In genomic region chr14:16573475-16574171, GRCm38 (mm10) we compare ENCODE assay signal across 8 mouse cellular contexts.
DNase-seq lines count a peak whose midpoint lies in the region; ATAC-seq and TF ChIP-seq lines count a peak whose summit lies in the region.

No protein-coding gene starts in this region.

- H3K27me3 ChIP-seq in heart, adult 2 months (ENCODE audit: control insufficient read depth, insufficient read depth, low read length), result no peaks in the 10 kb centered on the region
- peaks cover 21% of the 10 kb centered on the region for H3K27me3 ChIP-seq in hindbrain, embryonic 13.5 days
- peaks cover 12% of the 10 kb centered on the region for H3K27me3 ChIP-seq in liver, embryonic 16.5 days (ENCODE audit: control insufficient read depth, insufficient read depth, low read depth, low read length)

- H3K4me1 ChIP-seq in heart, adult 2 months (ENCODE audit: control insufficient read depth, insufficient read depth, low read length), result peaks cover 7% of the 10 kb centered on the region
- peaks cover 1% of the 10 kb centered on the region; the same call in 1 of the 2 replicates for H3K4me1 ChIP-seq in cortical plate, adult 2 months (ENCODE audit: control insufficient read depth, insufficient read depth, low read length)
- H3K4me1 ChIP-seq in hindbrain, embryonic 13.5 days (replicated peaks), result peaks cover 33% of the 10 kb centered on the region
- H3K4me1 ChIP-seq in liver, embryonic 16.5 days (ENCODE audit: control insufficient read depth, low read depth, low read length), result no peaks in the 10 kb centered on the region

- peak overlapping the region; percentile 92 for H3K27ac ChIP-seq in heart, adult 2 months
- no peak overlapping the region for H3K27ac ChIP-seq in cortical plate, adult 2 months (ENCODE audit: insufficient read depth, low read length)
- H3K27ac ChIP-seq in hindbrain, embryonic 13.5 days, result no peak overlapping the region
- H3K27ac ChIP-seq in liver, embryonic 16.5 days (ENCODE audit: low read length), result no peak overlapping the region

- no peaks in the 10 kb centered on the region for H3K79me2 ChIP-seq in heart, adult 2 months (replicated peaks; ENCODE audit: control insufficient read depth, insufficient read depth, low read length)

- intact Hi-C loops in heart, adult 2 months (cut with DNase I), result loop anchor here (2.0 to 5.0 kb wide), 3 partner anchors 25 to 139 kb away; no protein-coding TSS in a partner anchor
- intact Hi-C loops in heart, postnatal 25 days (cut with DNase I), result loop anchor here (2.0 kb wide), 1 partner anchor 139 kb away; no protein-coding TSS in a partner anchor

- no peak for TF ChIP-seq CTCF in heart, adult 2 months (IDR thresholded peaks at IDR 0.05)
- TF ChIP-seq CTCF in cortical plate, adult 2 months (IDR thresholded peaks at IDR 0.05; ENCODE audit: extremely low read depth, insufficient read depth, low read length), result no peak

- H3K9ac ChIP-seq in heart, adult 2 months (ENCODE audit: low read depth, low read length), result peak overlapping the region; percentile 73
- peak overlapping the region; percentile 77; the same call in 1 of the 2 replicates for H3K9ac ChIP-seq in hindbrain, embryonic 13.5 days
- H3K9ac ChIP-seq in liver, embryonic 16.5 days (ENCODE audit: low read depth, low read length), result no peak overlapping the region

- 49% methylated on average over 6 of the region's 6 CpGs for WGBS in heart, adult 2 months
- WGBS in hindbrain, embryonic 13.5 days, result 32% methylated on average over 6 of the region's 6 CpGs
- 40% methylated on average over 6 of the region's 6 CpGs for WGBS in liver, embryonic 16.5 days (ENCODE audit: insufficient replicate concordance)

- DNase-seq in heart, adult 2 months, result no peak
- no peak for DNase-seq in heart, postnatal 25 days (ENCODE audit: low spot score)
- no peak for DNase-seq in cerebellum, adult 9-11 months
- no peak for DNase-seq in urinary bladder, postnatal 4 days (ENCODE audit: low spot score in 2 of 2)

- ATAC-seq in hindbrain, embryonic 13.5 days (ENCODE audit: low FRiP score), result no peak
- no peak for ATAC-seq in liver, embryonic 16.5 days (ENCODE audit: low read depth)
- ATAC-seq in frontal cortex, adult (ENCODE audit: low TSS enrichment), result no peak

- TF ChIP-seq POLR2A in heart, adult 2 months (IDR thresholded peaks at IDR 0.05; ENCODE audit: insufficient read depth, low read depth, low read length), result no peak
- no peak for TF ChIP-seq POLR2A in cortical plate, adult 2 months (IDR thresholded peaks at IDR 0.05; ENCODE audit: extremely low read depth, insufficient read depth, low read length)

- no peaks in the 10 kb centered on the region; the same call in 1 of the 2 replicates for H3K36me3 ChIP-seq in heart, adult 2 months (ENCODE audit: control insufficient read depth, insufficient read depth, low read length)
- H3K36me3 ChIP-seq in hindbrain, embryonic 13.5 days, result no peaks in the 10 kb centered on the region
- no peaks in the 10 kb centered on the region for H3K36me3 ChIP-seq in liver, embryonic 16.5 days (ENCODE audit: control insufficient read depth, insufficient read depth)

- no peak for TF ChIP-seq EP300 in heart, adult 2 months (IDR thresholded peaks at IDR 0.05; ENCODE audit: insufficient read depth, low read depth, low read length)

- H3K4me3 ChIP-seq in heart, adult 2 months, result peak overlapping the region; percentile 72
- H3K4me3 ChIP-seq in cortical plate, adult 2 months (ENCODE audit: insufficient read depth, low read length), result peak overlapping the region; percentile 90
- H3K4me3 ChIP-seq in hindbrain, embryonic 13.5 days, result peak overlapping the region; percentile 58
- peak overlapping the region; percentile 57 for H3K4me3 ChIP-seq in liver, embryonic 16.5 days (ENCODE audit: low read depth, low read length)

- peak overlapping the region; percentile 81 for H3K4me2 ChIP-seq in hindbrain, embryonic 13.5 days
- H3K4me2 ChIP-seq in liver, embryonic 16.5 days (ENCODE audit: low read depth, low read length), result peak overlapping the region; percentile 22

- no peaks in the 10 kb centered on the region for H3K9me3 ChIP-seq in hindbrain, embryonic 13.5 days
- H3K9me3 ChIP-seq in liver, embryonic 16.5 days (replicated peaks; ENCODE audit: control insufficient read depth, low read length), result no peaks in the 10 kb centered on the region
